ENCODE assay signal across 8 mouse cellular contexts in the genomic region with DNA sequence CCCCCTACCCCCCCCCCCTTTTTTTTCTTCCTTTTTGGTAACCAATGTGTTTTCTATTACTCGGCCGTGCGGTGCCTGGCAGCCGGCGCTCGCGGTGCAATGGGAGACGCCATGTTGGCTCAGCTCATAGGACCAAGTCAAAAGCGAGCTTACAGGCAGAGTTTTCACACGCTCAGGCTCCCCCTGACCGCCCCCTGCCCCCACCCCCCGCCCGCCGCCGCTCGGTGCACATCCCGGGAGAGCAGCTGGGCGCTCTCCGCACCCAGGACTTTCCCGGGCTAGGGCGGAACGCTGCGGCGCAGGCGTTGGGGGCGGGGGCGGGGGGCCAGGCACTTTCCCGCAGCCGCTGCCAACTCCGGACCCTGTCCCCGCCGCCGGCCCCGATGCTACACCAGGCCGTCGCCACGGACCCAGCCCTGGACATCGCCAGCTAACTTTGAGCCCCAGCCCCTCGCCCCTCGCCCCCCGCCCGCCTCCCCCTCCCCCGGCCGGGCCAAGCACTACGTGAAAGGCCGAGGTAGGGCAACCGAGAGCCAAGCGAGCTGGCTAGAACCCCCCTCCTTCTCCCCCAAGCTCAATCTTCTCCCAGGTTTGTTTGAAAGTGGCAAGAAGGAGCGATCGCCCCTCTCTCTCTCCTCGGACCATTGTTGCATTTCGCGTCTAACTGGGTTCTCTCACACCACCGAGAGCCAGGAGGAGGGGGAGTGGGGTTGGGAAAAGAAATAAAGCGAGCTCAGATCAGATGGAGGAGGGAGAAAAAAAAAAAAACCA. TPM values are rescaled to one million over a fixed set of nuclear protein-coding genes. Genes with fewer than 3 reads are reported as not detected.
DNase-seq lines count a peak whose midpoint lies in the region; ATAC-seq and TF ChIP-seq lines count a peak whose summit lies in the region.

No protein-coding gene starts in this region.

- peak overlapping the region; percentile 60 for H3K4me3 ChIP-seq in cerebellum, adult 2 months (replicated peaks; ENCODE audit: insufficient read depth, low read depth, low read length)
- H3K4me3 ChIP-seq in kidney, adult 2 months (ENCODE audit: insufficient read depth, low read depth, low read length) = peak overlapping the region; percentile 86
- H3K4me3 ChIP-seq in lung, embryonic 15.5 days = peak overlapping the region; percentile 57

- no peaks in the 10 kb centered on the region; the same call in 1 of the 2 replicates for H3K4me1 ChIP-seq in cerebellum, adult 2 months (ENCODE audit: control insufficient read depth, insufficient read depth, low read length)
- H3K4me1 ChIP-seq in kidney, adult 2 months (ENCODE audit: control insufficient read depth, insufficient read depth, low read length) = peaks cover 14% of the 10 kb centered on the region; the same call in 1 of the 2 replicates
- H3K4me1 ChIP-seq in lung, embryonic 15.5 days = peaks cover 56% of the 10 kb centered on the region

- no peak for TF ChIP-seq CTCF in cerebellum, adult 2 months (IDR thresholded peaks at IDR 0.05; ENCODE audit: borderline replicate concordance, insufficient read depth, low read depth, low read length)
- TF ChIP-seq CTCF in kidney, adult 2 months (conservative IDR thresholded peaks at IDR 0.05; ENCODE audit: insufficient read depth, insufficient read length, low read depth, low read length) = no peak

- intact Hi-C loops in left cerebral cortex, postnatal 14 days (cut with DNase I) = loop anchor here (10.0 kb wide), 2 partner anchors 356 to 1034 kb away; no protein-coding TSS in a partner anchor

- peak overlapping the region; percentile 69 for H3K9ac ChIP-seq in lung, embryonic 15.5 days

- peaks cover 10% of the 10 kb centered on the region for H3K36me3 ChIP-seq in kidney, adult 2 months (ENCODE audit: control insufficient read depth, insufficient read depth, low read length)
- H3K36me3 ChIP-seq in lung, embryonic 15.5 days = peaks cover 4% of the 10 kb centered on the region; the same call in 1 of the 2 replicates

- H3K27ac ChIP-seq in cerebellum, adult 2 months (ENCODE audit: insufficient read depth, low read length) = peak overlapping the region; percentile 43; the same call in 1 of the 2 replicates
- H3K27ac ChIP-seq in kidney, adult 2 months (ENCODE audit: insufficient read depth, low read depth, low read length) = peak overlapping the region; percentile 94
- peak overlapping the region; percentile 92 for H3K27ac ChIP-seq in lung, embryonic 15.5 days

- H3K4me2 ChIP-seq in lung, embryonic 15.5 days = peak overlapping the region; percentile 64

- DNase-seq in cerebellum, adult 2 months = peak; percentile 15 to 43
- DNase-seq in cerebellum, adult 11 months = no peak
- DNase-seq in NIH3T3 (ENCODE audit: low read depth) = peak; percentile 93
- DNase-seq in forelimb bud, embryonic 11.5 days (ENCODE audit: low read depth, low spot score) = peak; percentile 86
- DNase-seq in kidney, adult 2 months = peak; percentile 70
- DNase-seq in retina, postnatal 1 day = peak; percentile 82
- no peak for DNase-seq in left cerebral cortex, postnatal 14 days (ENCODE audit: low spot score in 2 of 2)

- H3K9me3 ChIP-seq in lung, embryonic 15.5 days = no peaks in the 10 kb centered on the region

- WGBS in cerebellum, adult 2 months = 1% methylated on average over 55 of the region's 55 CpGs
- 2% methylated on average over 54 of the region's 55 CpGs for WGBS in kidney, adult 2 months
- under 1% methylated on average over 51 of the region's 55 CpGs for WGBS in lung, embryonic 15.5 days

- peaks cover 2% of the 10 kb centered on the region; the same call in 1 of the 2 replicates for H3K27me3 ChIP-seq in cerebellum, adult 2 months (ENCODE audit: control insufficient read depth, insufficient read depth, low read length)
- H3K27me3 ChIP-seq in kidney, adult 2 months (replicated peaks; ENCODE audit: control insufficient read depth, insufficient read depth, low read length) = no peaks in the 10 kb centered on the region
- no peaks in the 10 kb centered on the region for H3K27me3 ChIP-seq in lung, embryonic 15.5 days

- TF ChIP-seq POLR2A in cerebellum, adult 2 months (IDR thresholded peaks at IDR 0.05; ENCODE audit: borderline replicate concordance, insufficient read depth, low read length) = no peak
- no peak for TF ChIP-seq POLR2A in kidney, adult 2 months (IDR thresholded peaks at IDR 0.05; ENCODE audit: low read depth, low read length)

- peak; percentile 68 for ATAC-seq in lung, embryonic 15.5 days (ENCODE audit: borderline replicate concordance, extremely low read depth, low FRiP score, low TSS enrichment)

RNA-seq across cellular contexts. Expression of a gene that starts 15.6 kb away (rescaled TPM):
- 25.5 and 28.9 TPM in 2 replicates for polyA plus RNA-seq in cerebellum, adult 2 months (2012; rRNA removed)
- polyA plus RNA-seq in kidney, adult 2 months (2012; rRNA removed) = 193 and 288 TPM in 2 replicates
- polyA plus RNA-seq in lung, embryonic 15.5 days (2015; fragmentation: Nextera tagmentation; extraction: Ambion mirVana) = 107 and 108 TPM in 2 replicates
- 10 to 100 TPM; 36.7 to 46.6 TPM for total RNA-seq in left cerebral cortex, postnatal 14 days (2021)

Comparison
In these comparisons a context has a peak if more than half of its experiments do, and no peak if none do; other contexts are left out.
1. DNase-seq: peak in cerebellum, adult 2 months (2 of 2), NIH3T3 (single experiment), forelimb bud, embryonic 11.5 days (single experiment), kidney, adult 2 months (single experiment) and retina, postnatal 1 day (single experiment); none in cerebellum, adult 11 months (single experiment) and left cerebral cortex, postnatal 14 days (0 of 2).
2. H3K27ac ChIP-seq: peak in every context shown above with its lines; median percentile 94 in kidney, adult 2 months; 92 in lung, embryonic 15.5 days; 43 in cerebellum, adult 2 months.
3. Peak in every context shown above with its lines, with median percentiles within 50 percentile points of each other: H3K4me3 ChIP-seq.